Mouse (Mus musculus): ENCODE data around the gene Cpm. TPM values are rescaled to one million over a fixed set of nuclear protein-coding genes. Genes with fewer than 3 reads are reported as not detected.

Gene Cpm
- polyA plus RNA-seq, 1 experiment, result 13.6 TPM

DNA sequence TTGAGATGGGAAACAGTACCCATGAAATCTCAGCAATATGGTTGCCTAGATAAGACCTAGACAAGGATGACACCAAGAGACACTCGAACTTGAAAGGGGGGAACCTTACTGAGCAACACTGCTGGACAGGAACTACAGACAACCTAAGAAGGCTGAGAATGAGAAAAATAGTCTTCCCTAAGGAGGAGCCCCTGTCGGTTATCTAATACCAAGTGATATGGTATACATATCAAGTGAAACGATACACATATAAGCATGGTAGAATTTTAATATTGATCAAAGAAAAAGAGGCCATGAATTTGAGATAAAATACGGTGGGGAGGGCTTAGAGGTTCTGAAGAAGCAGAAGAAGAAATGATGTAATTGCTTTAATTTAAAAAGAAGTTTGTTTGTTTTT, 23.1 kb downstream of the Cpm start:
- no peak for TF ChIP-seq POLR2A (IDR thresholded peaks at IDR 0.05; ENCODE audit: borderline replicate concordance, insufficient read depth, low read length)
- no peak for TF ChIP-seq CTCF (IDR thresholded peaks at IDR 0.05; ENCODE audit: borderline replicate concordance, insufficient read depth, low read depth, low read length)
- WGBS, result 80% methylated on average over 4 of the region's 4 CpGs
- H3K4me1 ChIP-seq (ENCODE audit: control insufficient read depth, insufficient read depth, low read length), result no peaks in the 10 kb centered on the region; the same call in 1 of the 2 replicates
- H3K27me3 ChIP-seq (ENCODE audit: control insufficient read depth, insufficient read depth, low read length), result no peaks in the 10 kb centered on the region
- no peak overlapping the region for H3K27ac ChIP-seq (ENCODE audit: insufficient read depth, low read length)
- no peak for DNase-seq
- H3K4me3 ChIP-seq (replicated peaks; ENCODE audit: insufficient read depth, low read depth, low read length), result no peak overlapping the region

DNA sequence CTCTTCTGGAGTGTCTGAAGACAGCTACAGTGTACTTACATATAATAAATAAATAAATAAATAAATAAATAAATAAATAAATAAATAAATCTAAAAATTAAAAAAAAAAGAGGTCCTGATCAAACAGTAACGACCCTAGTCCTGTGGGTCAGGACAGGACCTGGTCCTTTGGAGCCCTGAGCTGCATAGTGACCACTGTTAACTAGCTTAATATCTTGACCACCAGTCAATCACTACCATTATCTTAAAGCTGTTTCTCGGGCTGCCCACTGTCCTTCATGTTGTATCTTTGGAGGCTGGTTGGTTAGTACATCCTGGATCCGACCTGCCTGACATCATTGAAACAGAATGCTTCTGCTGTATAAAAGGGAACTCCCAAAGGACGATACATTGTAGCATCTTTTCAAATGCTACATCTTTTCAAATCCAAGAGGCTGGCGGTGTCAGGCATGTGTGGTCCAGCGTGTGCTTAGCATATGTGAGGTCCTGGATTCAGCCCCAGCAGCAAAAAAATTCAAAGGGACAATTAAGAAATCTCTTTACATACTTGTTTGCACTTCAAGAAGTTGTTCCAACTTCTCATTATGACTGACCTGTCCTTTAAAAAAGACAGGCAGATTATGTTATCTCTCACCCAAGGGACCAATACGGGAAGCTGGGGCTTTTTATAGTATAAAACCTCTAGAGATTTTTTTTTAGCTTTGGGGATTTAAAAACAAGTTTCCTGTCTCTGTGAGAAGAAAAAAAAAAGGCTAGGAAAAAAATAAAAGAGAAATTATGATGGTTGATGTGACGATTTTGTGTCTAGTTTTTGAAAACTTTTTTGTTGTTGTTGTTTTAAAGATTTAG, 23.9 kb downstream of the Cpm start:
- no peak overlapping the region for H3K4me3 ChIP-seq (replicated peaks; ENCODE audit: insufficient read depth, low read depth, low read length)
- no peak for DNase-seq
- TF ChIP-seq POLR2A (IDR thresholded peaks at IDR 0.05; ENCODE audit: borderline replicate concordance, insufficient read depth, low read length), result no peak
- TF ChIP-seq CTCF (IDR thresholded peaks at IDR 0.05; ENCODE audit: borderline replicate concordance, insufficient read depth, low read depth, low read length), result no peak
- 81% methylated on average over 8 of the region's 8 CpGs for WGBS
- H3K27me3 ChIP-seq (ENCODE audit: control insufficient read depth, insufficient read depth, low read length), result no peaks in the 10 kb centered on the region
- H3K4me1 ChIP-seq (ENCODE audit: control insufficient read depth, insufficient read depth, low read length), result no peaks in the 10 kb centered on the region; the same call in 1 of the 2 replicates
- no peak overlapping the region for H3K27ac ChIP-seq (ENCODE audit: insufficient read depth, low read length)

DNA sequence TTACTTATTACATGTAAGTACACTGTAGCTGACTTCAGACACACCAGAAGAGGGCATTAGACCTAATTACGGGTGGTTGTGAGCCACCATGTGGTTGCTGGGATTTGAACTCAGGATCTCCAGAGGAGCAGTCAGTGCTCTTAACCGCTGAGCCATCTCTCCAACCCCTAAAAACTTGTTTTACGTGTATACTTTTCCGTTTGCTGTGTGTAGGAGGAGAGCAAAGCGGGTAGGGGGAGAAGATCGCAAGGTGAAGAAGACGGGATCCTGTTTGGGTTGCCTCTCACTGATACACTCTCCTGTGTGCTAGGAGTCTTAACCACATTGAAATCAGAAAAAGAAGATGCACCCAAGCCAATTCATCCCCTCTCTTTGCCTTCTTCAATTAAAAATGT, 24.5 kb downstream of the Cpm start:
- no peak overlapping the region for H3K4me3 ChIP-seq (replicated peaks; ENCODE audit: insufficient read depth, low read depth, low read length)
- no peak for TF ChIP-seq CTCF (IDR thresholded peaks at IDR 0.05; ENCODE audit: borderline replicate concordance, insufficient read depth, low read depth, low read length)
- no peak for TF ChIP-seq POLR2A (IDR thresholded peaks at IDR 0.05; ENCODE audit: borderline replicate concordance, insufficient read depth, low read length)
- no peak for DNase-seq
- no peak overlapping the region for H3K27ac ChIP-seq (ENCODE audit: insufficient read depth, low read length)
- H3K4me1 ChIP-seq (ENCODE audit: control insufficient read depth, insufficient read depth, low read length), result no peaks in the 10 kb centered on the region; the same call in 1 of the 2 replicates
- 94% methylated on average over 7 of the region's 7 CpGs for WGBS
- no peaks in the 10 kb centered on the region for H3K27me3 ChIP-seq (ENCODE audit: control insufficient read depth, insufficient read depth, low read length)

DNA sequence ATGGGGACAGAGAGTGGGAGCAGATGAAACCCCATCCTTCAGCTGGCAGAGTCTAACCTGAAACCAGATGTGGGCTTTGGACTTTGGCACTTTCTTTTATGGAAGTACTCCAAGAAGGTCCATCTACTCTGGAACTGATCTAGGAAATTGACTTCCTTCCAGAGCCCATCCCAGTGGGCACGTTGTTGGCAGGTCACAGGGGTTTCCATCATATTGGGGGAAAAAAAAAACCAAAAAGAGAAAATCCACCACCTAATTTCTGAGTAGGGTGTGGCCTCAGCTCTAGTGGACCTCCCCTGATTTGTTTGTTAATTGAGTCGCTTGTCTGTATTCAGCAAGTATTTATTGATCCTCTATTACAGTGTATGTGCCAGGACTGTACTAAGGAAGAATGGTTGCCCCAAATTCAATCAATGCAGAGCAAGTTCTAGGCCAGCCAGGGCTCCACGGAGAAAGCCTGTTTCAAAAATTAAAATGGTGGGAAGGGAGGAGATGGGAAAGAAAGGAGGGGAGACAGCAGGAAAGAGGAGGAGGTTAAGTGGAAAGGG, 25.4 kb downstream of the Cpm start:
- Histone ChIP-seq H3K4me3 (replicated peaks; ENCODE audit: insufficient read depth, low read depth, low read length) (no peak overlapping the region), H3K4me1 (ENCODE audit: control insufficient read depth, insufficient read depth, low read length) (no peaks in the 10 kb centered on the region; the same call in 1 of the 2 replicates), H3K27ac (ENCODE audit: insufficient read depth, low read length) (no peak overlapping the region), H3K27me3 (ENCODE audit: control insufficient read depth, insufficient read depth, low read length) (no peaks in the 10 kb centered on the region)
- DNase-seq, result no peak
- WGBS, result 67% methylated on average over 3 of the region's 3 CpGs
- no peak for TF ChIP-seq CTCF (IDR thresholded peaks at IDR 0.05; ENCODE audit: borderline replicate concordance, insufficient read depth, low read depth, low read length)
- no peak for TF ChIP-seq POLR2A (IDR thresholded peaks at IDR 0.05; ENCODE audit: borderline replicate concordance, insufficient read depth, low read length)

DNA sequence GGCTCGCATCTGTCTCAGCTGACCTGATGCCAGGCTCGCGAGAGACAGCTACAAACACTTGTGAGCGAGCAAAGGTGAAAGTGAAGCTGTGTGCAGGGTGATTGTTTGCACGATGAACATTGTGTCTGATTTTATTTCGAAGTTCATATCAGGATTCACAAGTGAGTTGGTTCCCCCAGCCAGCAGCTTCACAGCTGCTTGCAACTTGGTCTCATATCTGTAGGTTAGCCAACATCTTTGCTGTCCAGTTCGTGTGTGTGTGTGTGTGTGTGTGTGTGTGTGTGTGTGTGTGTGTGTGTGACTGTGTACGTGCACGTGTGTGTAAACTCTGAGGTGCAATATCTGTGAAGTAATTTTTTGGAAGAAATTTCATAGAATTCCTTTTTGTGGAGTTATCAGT, 26.2 kb downstream of the Cpm start:
- no peak for TF ChIP-seq CTCF (IDR thresholded peaks at IDR 0.05; ENCODE audit: borderline replicate concordance, insufficient read depth, low read depth, low read length)
- no peak for TF ChIP-seq POLR2A (IDR thresholded peaks at IDR 0.05; ENCODE audit: borderline replicate concordance, insufficient read depth, low read length)
- no peak overlapping the region for H3K27ac ChIP-seq (ENCODE audit: insufficient read depth, low read length)
- H3K4me1 ChIP-seq (ENCODE audit: control insufficient read depth, insufficient read depth, low read length), result no peaks in the 10 kb centered on the region; the same call in 1 of the 2 replicates
- H3K4me3 ChIP-seq (replicated peaks; ENCODE audit: insufficient read depth, low read depth, low read length), result no peak overlapping the region
- 71% methylated on average over 9 of the region's 9 CpGs for WGBS
- H3K27me3 ChIP-seq (ENCODE audit: control insufficient read depth, insufficient read depth, low read length), result no peaks in the 10 kb centered on the region
- DNase-seq, result no peak

DNA sequence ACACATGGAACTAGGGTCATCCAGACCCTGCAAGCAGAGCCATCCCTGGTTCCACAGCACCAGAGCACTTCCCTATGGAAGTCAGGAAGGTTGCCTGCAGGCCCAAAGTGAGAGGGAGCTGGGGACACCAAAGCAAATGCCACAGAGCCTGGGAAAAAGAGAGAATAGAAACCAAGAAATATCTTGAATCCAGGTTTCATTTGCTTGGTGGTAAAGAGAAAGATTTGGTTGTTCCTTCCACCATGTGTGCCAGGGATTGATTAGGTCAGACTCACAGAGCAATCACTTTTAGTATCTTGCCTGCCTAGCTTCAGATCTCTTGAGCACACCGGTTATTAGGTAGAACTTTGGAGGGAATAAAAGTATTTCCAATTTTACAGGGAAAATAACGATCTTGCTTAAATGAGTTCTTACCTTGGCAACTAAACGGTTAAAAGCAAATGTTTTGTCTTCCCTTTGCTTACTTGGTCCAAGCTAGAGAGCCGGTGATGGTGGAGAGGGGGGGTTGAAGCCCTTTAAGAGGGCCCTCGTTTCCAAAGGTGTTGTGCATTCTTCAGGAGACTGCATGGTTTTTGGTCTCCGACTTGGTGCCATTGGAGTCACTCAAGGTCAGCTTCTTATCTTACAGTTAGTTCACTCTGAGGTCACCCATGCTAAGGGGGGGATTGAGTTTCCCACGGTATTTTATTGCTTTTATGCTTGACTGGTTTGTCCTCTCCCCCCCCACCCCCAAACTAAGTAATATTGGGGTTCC, 26.8 kb downstream of the Cpm start:
- Histone ChIP-seq H3K27me3 (ENCODE audit: control insufficient read depth, insufficient read depth, low read length) (no peaks in the 10 kb centered on the region), H3K27ac (ENCODE audit: insufficient read depth, low read length) (no peak overlapping the region), H3K4me3 (replicated peaks; ENCODE audit: insufficient read depth, low read depth, low read length) (no peak overlapping the region), H3K4me1 (ENCODE audit: control insufficient read depth, insufficient read depth, low read length) (no peaks in the 10 kb centered on the region; the same call in 1 of the 2 replicates)
- WGBS, result 68% methylated on average over 7 of the region's 7 CpGs
- DNase-seq, result no peak
- TF ChIP-seq POLR2A (IDR thresholded peaks at IDR 0.05; ENCODE audit: borderline replicate concordance, insufficient read depth, low read length) (no peak), CTCF (IDR thresholded peaks at IDR 0.05; ENCODE audit: borderline replicate concordance, insufficient read depth, low read depth, low read length) (no peak)

DNA sequence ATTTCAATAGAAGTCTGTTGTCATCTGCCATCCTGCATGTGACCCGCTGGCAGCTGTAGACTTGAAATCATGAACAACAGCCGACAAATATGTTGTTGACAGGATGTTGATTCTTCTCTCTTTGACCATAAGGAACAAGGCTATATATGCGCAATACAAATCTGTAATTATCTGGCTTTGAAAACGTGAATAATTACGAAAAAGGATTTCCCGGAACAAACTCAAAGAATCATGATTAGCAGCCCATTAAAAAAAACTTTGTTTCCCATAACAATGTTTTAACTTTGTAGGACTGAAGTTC, 27.3 kb downstream of the Cpm start:
- H3K27me3 ChIP-seq (ENCODE audit: control insufficient read depth, insufficient read depth, low read length), result no peaks in the 10 kb centered on the region
- no peak overlapping the region for H3K4me3 ChIP-seq (replicated peaks; ENCODE audit: insufficient read depth, low read depth, low read length)
- TF ChIP-seq CTCF (IDR thresholded peaks at IDR 0.05; ENCODE audit: borderline replicate concordance, insufficient read depth, low read depth, low read length), result no peak
- TF ChIP-seq POLR2A (IDR thresholded peaks at IDR 0.05; ENCODE audit: borderline replicate concordance, insufficient read depth, low read length), result no peak
- WGBS, result 85% methylated on average over 6 of the region's 6 CpGs
- no peak for DNase-seq
- no peaks in the 10 kb centered on the region; the same call in 1 of the 2 replicates for H3K4me1 ChIP-seq (ENCODE audit: control insufficient read depth, insufficient read depth, low read length)
- no peak overlapping the region for H3K27ac ChIP-seq (ENCODE audit: insufficient read depth, low read length)

Measured in cerebellum, adult 2 months (tissue).